Mouse (Mus musculus): ENCODE data around the gene Xrn2. TPM values are rescaled to one million over a fixed set of nuclear protein-coding genes. Genes with fewer than 3 reads are reported as not detected.

Xrn2 gene
- polyA plus RNA-seq (2012; fragmentation: generic; extraction: Trizol): 46.2 TPM
- long read RNA-seq, experiment 1, transcript Xrn2-201 (30 exons, 3,434 nt): major isoform, 42 of 88 reads
- long read RNA-seq, experiment 1, partial matches to known transcripts: 30 of 88 reads
- long read RNA-seq, experiment 1, other reads (novel, unspliced or antisense): 16 of 88 reads
- long read RNA-seq, experiment 2, transcript Xrn2-201 (30 exons, 3,434 nt): major isoform, 763 of 922 reads
- long read RNA-seq, experiment 2, partial matches to known transcripts: 88 of 922 reads
- long read RNA-seq, experiment 2, other reads (novel, unspliced or antisense): 71 of 922 reads

DNA sequence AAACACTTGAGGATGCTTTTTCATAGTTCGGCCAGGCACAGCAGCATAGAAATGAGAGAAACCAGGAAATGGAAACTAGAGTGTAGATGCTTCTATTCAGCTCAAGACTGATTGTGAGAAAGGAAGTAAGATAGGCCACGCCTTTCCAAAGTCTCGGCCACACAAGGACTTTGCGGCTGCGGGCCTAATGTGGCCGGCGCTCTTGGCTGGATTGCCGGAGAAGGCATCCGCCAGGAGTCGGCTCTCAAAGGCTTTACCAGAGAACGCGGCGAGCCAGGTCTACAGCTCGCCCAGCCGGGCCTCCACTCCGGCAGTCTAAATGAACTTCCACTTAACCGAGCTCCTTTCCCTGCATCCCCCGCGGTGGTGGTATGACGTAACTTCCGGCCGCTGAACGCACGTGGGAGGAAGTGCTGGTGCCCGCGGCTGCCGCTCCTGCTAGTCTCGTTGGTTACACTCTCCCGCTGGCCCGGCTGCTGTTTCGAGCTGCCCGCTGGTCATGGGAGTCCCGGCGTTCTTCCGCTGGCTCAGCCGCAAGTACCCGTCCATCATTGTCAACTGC lies at the start of gene Xrn2:
Xrn2 (plus strand) TSS at position 374 of the 562 bp plus-strand sequence.
- H3K4me3 ChIP-seq (ENCODE audit: insufficient read depth, poor library complexity, severe bottlenecking): peak within 1 kb of the TSS; percentile 80
- peaks cover 41% of the 10 kb centered on the region for H3K79me3 ChIP-seq (ENCODE audit: low read depth)
- H3ac ChIP-seq (ENCODE audit: control insufficient read depth, insufficient read length, low read depth): peak within 1 kb of the TSS; percentile 99
- H3K27me3 ChIP-seq (ENCODE audit: control insufficient read depth, insufficient read depth, insufficient read length): no peaks in the 10 kb centered on the region
- TF ChIP-seq MAX (IDR thresholded peaks at IDR 0.05): peak; percentile 97
- TF ChIP-seq CTCF (IDR thresholded peaks at IDR 0.05; ENCODE audit: control insufficient read depth, insufficient read depth, insufficient read length): no peak
- peak; percentile 68 for TF ChIP-seq USF1 (IDR thresholded peaks at IDR 0.05; ENCODE audit: low read depth)
- H3K79me2 ChIP-seq (ENCODE audit: control insufficient read depth, insufficient read depth): peaks cover 55% of the 10 kb centered on the region
- H3K36me3 ChIP-seq (ENCODE audit: control insufficient read depth, insufficient read depth): peaks cover 17% of the 10 kb centered on the region

DNA sequence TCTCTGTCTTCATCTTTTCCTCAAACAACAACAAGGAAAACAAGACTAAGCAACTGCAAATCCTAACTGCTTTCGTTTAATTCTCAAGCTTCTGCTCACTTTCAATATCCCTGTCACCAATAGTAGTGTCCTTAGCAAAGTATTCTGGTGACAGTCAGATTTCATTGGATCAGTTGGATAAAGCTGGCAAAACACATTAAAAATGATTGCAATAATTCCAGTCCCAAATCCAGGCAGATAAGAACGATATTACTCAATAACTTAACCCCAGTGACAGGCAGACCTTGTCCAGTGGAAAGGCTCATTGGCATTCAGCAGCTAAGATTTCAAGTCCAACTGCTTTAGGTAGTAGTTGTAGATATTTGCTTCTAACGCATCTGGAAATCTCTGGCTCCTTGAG lies 37.8 kb upstream of the Xrn2 start:
- Histone ChIP-seq H3K36me3 (ENCODE audit: control insufficient read depth, insufficient read depth) (no peaks in the 10 kb centered on the region), H3ac (ENCODE audit: control insufficient read depth, insufficient read length, low read depth) (no peak overlapping the region), H3K79me2 (ENCODE audit: control insufficient read depth, insufficient read depth) (no peaks in the 10 kb centered on the region), H3K79me3 (ENCODE audit: low read depth) (no peaks in the 10 kb centered on the region), H3K4me3 (ENCODE audit: insufficient read depth, poor library complexity, severe bottlenecking) (no peak overlapping the region), H3K27me3 (ENCODE audit: control insufficient read depth, insufficient read depth, insufficient read length) (no peaks in the 10 kb centered on the region)
- no peak for TF ChIP-seq MAX (IDR thresholded peaks at IDR 0.05)
- TF ChIP-seq USF1 (IDR thresholded peaks at IDR 0.05; ENCODE audit: low read depth): no peak
- no peak for TF ChIP-seq MYOG (IDR thresholded peaks at IDR 0.05; ENCODE audit: control insufficient read depth, extremely low read depth, insufficient read length)
- no peak for TF ChIP-seq CEBPB (IDR thresholded peaks at IDR 0.05; ENCODE audit: low read depth)
- no peak for TF ChIP-seq MYOD1 (IDR thresholded peaks at IDR 0.05; ENCODE audit: control insufficient read depth, insufficient read length, low read depth)
- TF ChIP-seq FOSL1 (IDR thresholded peaks at IDR 0.05; ENCODE audit: insufficient read depth, low read length, poor library complexity, severe bottlenecking): no peak
- no peak for TF ChIP-seq CTCF (IDR thresholded peaks at IDR 0.05; ENCODE audit: control insufficient read depth, insufficient read depth, insufficient read length)

DNA sequence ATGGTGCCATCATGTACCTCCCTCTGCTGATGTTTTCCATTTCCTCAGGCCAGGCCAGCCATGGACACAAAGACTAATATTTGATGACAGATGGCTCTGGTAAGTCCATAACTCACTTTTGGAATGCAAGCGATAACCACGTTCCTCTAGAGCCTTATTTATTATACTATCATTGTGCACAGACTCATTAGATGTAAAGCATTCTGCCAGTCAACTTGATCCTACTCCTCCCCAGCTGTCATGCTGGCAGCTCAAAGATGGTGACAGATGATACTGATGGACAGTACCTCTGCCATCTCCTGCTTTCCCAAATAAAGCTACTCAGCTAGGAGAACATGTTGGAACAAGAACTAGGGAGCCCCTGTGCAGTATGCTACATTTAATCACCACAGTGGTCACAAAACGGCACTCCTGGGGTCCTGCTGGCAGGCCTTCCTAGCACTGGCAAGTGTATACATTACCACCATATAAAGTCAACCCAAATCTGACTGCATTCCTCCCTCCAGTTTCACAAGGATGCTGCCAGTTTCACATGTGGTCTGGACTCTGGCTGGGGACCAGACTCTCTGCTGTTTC lies 37.3 kb upstream of the Xrn2 start:
- no peaks in the 10 kb centered on the region for H3K79me2 ChIP-seq (ENCODE audit: control insufficient read depth, insufficient read depth)
- no peaks in the 10 kb centered on the region for H3K27me3 ChIP-seq (ENCODE audit: control insufficient read depth, insufficient read depth, insufficient read length)
- H3K79me3 ChIP-seq (ENCODE audit: low read depth): no peaks in the 10 kb centered on the region
- H3ac ChIP-seq (ENCODE audit: control insufficient read depth, insufficient read length, low read depth): no peak overlapping the region
- TF ChIP-seq USF1 (IDR thresholded peaks at IDR 0.05; ENCODE audit: low read depth) (no peak), CTCF (IDR thresholded peaks at IDR 0.05; ENCODE audit: control insufficient read depth, insufficient read depth, insufficient read length) (no peak), MYOD1 (IDR thresholded peaks at IDR 0.05; ENCODE audit: control insufficient read depth, insufficient read length, low read depth) (no peak), MYOG (IDR thresholded peaks at IDR 0.05; ENCODE audit: control insufficient read depth, extremely low read depth, insufficient read length) (no peak), FOSL1 (IDR thresholded peaks at IDR 0.05; ENCODE audit: insufficient read depth, low read length, poor library complexity, severe bottlenecking) (no peak), CEBPB (IDR thresholded peaks at IDR 0.05; ENCODE audit: low read depth) (no peak), MAX (IDR thresholded peaks at IDR 0.05) (no peak)
- no peak overlapping the region for H3K4me3 ChIP-seq (ENCODE audit: insufficient read depth, poor library complexity, severe bottlenecking)
- no peaks in the 10 kb centered on the region for H3K36me3 ChIP-seq (ENCODE audit: control insufficient read depth, insufficient read depth)

DNA sequence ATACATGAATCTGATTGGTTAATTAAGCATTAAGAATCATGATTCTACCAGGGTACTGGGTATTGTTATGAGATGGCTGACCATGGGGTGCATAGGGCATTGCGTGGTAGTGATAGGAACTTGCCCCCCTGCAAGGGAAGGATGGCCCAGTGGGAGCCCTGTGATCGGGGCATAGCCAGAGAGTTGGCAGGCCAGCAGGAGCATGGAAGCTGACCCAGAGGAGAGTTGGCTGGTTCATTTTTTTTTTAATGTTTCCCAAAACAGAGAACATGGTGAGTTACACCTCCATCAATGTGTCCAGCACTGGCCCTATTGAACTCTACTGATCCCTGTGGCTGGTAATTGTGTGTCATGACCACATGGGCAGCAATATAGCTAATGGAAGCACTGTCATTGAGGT lies 30.0 kb upstream of the Xrn2 start:
- H3K27me3 ChIP-seq (ENCODE audit: control insufficient read depth, insufficient read depth, insufficient read length): no peaks in the 10 kb centered on the region
- no peak overlapping the region for H3ac ChIP-seq (ENCODE audit: control insufficient read depth, insufficient read length, low read depth)
- no peaks in the 10 kb centered on the region for H3K79me2 ChIP-seq (ENCODE audit: control insufficient read depth, insufficient read depth)
- H3K79me3 ChIP-seq (ENCODE audit: low read depth): no peaks in the 10 kb centered on the region
- TF ChIP-seq FOSL1 (IDR thresholded peaks at IDR 0.05; ENCODE audit: insufficient read depth, low read length, poor library complexity, severe bottlenecking) (no peak), CEBPB (IDR thresholded peaks at IDR 0.05; ENCODE audit: low read depth) (no peak), MYOD1 (IDR thresholded peaks at IDR 0.05; ENCODE audit: control insufficient read depth, insufficient read length, low read depth) (no peak), MAX (IDR thresholded peaks at IDR 0.05) (no peak), USF1 (IDR thresholded peaks at IDR 0.05; ENCODE audit: low read depth) (no peak), MYOG (IDR thresholded peaks at IDR 0.05; ENCODE audit: control insufficient read depth, extremely low read depth, insufficient read length) (no peak), CTCF (IDR thresholded peaks at IDR 0.05; ENCODE audit: control insufficient read depth, insufficient read depth, insufficient read length) (no peak)
- no peaks in the 10 kb centered on the region for H3K36me3 ChIP-seq (ENCODE audit: control insufficient read depth, insufficient read depth)
- no peak overlapping the region for H3K4me3 ChIP-seq (ENCODE audit: insufficient read depth, poor library complexity, severe bottlenecking)

DNA sequence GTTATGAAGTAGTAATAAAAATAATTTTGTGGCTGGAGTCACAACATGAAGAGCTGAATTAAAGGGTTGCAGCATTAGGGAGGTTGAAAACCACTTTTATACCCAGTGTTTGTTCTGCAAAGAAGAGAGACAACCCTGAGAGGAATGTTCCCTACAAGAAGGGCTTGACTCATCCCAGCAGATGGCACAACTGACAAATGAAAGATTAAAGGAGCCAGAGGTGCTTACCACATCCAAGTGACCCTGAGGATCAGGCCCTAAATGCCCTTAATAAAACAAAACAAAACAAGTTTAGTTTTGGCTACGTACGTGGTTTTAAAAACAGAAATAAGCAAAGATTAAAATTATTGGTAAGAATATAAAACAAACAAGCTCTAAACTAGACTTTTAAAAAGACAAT lies 28.0 kb upstream of the Xrn2 start:
- H3K36me3 ChIP-seq (ENCODE audit: control insufficient read depth, insufficient read depth): no peaks in the 10 kb centered on the region
- no peaks in the 10 kb centered on the region for H3K79me3 ChIP-seq (ENCODE audit: low read depth)
- H3K4me3 ChIP-seq (ENCODE audit: insufficient read depth, poor library complexity, severe bottlenecking): no peak overlapping the region
- no peaks in the 10 kb centered on the region for H3K27me3 ChIP-seq (ENCODE audit: control insufficient read depth, insufficient read depth, insufficient read length)
- TF ChIP-seq MYOD1 (IDR thresholded peaks at IDR 0.05; ENCODE audit: control insufficient read depth, insufficient read length, low read depth): no peak
- TF ChIP-seq CTCF (IDR thresholded peaks at IDR 0.05; ENCODE audit: control insufficient read depth, insufficient read depth, insufficient read length): no peak
- no peak for TF ChIP-seq MYOG (IDR thresholded peaks at IDR 0.05; ENCODE audit: control insufficient read depth, extremely low read depth, insufficient read length)
- no peak for TF ChIP-seq MAX (IDR thresholded peaks at IDR 0.05)
- TF ChIP-seq USF1 (IDR thresholded peaks at IDR 0.05; ENCODE audit: low read depth): no peak
- no peak for TF ChIP-seq FOSL1 (IDR thresholded peaks at IDR 0.05; ENCODE audit: insufficient read depth, low read length, poor library complexity, severe bottlenecking)
- TF ChIP-seq CEBPB (IDR thresholded peaks at IDR 0.05; ENCODE audit: low read depth): no peak
- no peak overlapping the region for H3ac ChIP-seq (ENCODE audit: control insufficient read depth, insufficient read length, low read depth)
- no peaks in the 10 kb centered on the region for H3K79me2 ChIP-seq (ENCODE audit: control insufficient read depth, insufficient read depth)
